Mouse (Mus musculus) embryonic facial prominence, embryonic 11.5 days (tissue): ENCODE results near the gene Kif28. TPM values are rescaled to one million over a fixed set of nuclear protein-coding genes. Genes with fewer than 3 reads are reported as not detected.
A peak's percentile ranks its signal among the peaks of the same experiment; 100 is the strongest.
"Not testable (repeated sequence)": the region's sequence is repeated elsewhere in the genome, so short reads cannot be mapped to it uniquely, and the experiment has no call there.

ENCODE experiments used
- ATAC-seq: fragments of 200-750 bp; cut with Nextera tagmentation; replicated peaks from 2 replicates; pipeline ENCODE4 v1.8.0; 2017; ENCODE audit warnings: low read depth; ENCODE audit not compliant: insufficient number of reproducible peaks, low FRiP score, low TSS enrichment
- DNase-seq: peaks from one replicate; pipeline ENCODE4 v3.0.0-alpha.2; 2015; ENCODE audit warnings: low spot score
- H3K27ac ChIP-seq: fragments of 300-500 bp; sonication (generic); replicated peaks from 2 replicates; pipeline ENCODE4 v1.5.1; 2014; ENCODE audit warnings: mild to moderate bottlenecking, low read depth, low read length, control low read depth
- H3K27me3 ChIP-seq: fragments of 300-500 bp; sonication (generic); 2 replicates; pipeline ENCODE4 v1.6.1; 2014; ENCODE audit warnings: mild to moderate bottlenecking, low read length, moderate library complexity, mixed read lengths; ENCODE audit not compliant: control insufficient read depth, insufficient read depth
- H3K36me3 ChIP-seq: fragments of 300-500 bp; sonication (generic); replicated peaks from 2 replicates; pipeline ENCODE4 v1.6.1; 2014; ENCODE audit warnings: low read depth, mild to moderate bottlenecking, low read length, moderate library complexity, mixed read lengths; ENCODE audit not compliant: control insufficient read depth, insufficient read depth
- H3K4me1 ChIP-seq: fragments of 300-500 bp; sonication (generic); 2 replicates; pipeline ENCODE4 v1.6.1; 2014; ENCODE audit warnings: low read length, mixed read lengths; ENCODE audit not compliant: control insufficient read depth, insufficient read depth
- H3K4me2 ChIP-seq: fragments of 300-500 bp; sonication (generic); 2 replicates; pipeline ENCODE4 v1.6.1; 2014; ENCODE audit warnings: low read depth, mild to moderate bottlenecking, control low read depth, low read length, moderate library complexity
- H3K4me3 ChIP-seq: fragments of 300-500 bp; sonication (generic); 2 replicates; pipeline ENCODE4 v1.5.1; 2014; ENCODE audit warnings: low read depth, low read length, control low read depth
- H3K9ac ChIP-seq: fragments of 300-500 bp; sonication (generic); replicated peaks from 2 replicates; pipeline ENCODE4 v1.6.1; 2014; ENCODE audit warnings: mild to moderate bottlenecking, control low read depth, low read length
- H3K9me3 ChIP-seq: fragments of 300-500 bp; sonication (generic); replicated peaks from 2 replicates; pipeline ENCODE4 v1.6.1; 2016; ENCODE audit warnings: mild to moderate bottlenecking, low read length, inconsistent platforms, mixed read lengths; ENCODE audit not compliant: control insufficient read depth
- WGBS: fragments of 180-500 bp; shearing (Covaris S2); extraction: QIAGEN DNeasy Blood & Tissue Kit; methylation state at CpG from one replicate; pipeline ENCODE4 v1.1.7; 2014; 5-methylcytosine and 5-hydroxymethylcytosine counted together
- polyA plus RNA-seq: library from polyadenylated mRNA; unstranded; fragments of >200 nt; fragmentation: Nextera tagmentation; extraction: Ambion mirVana; gene quantifications from 2 replicates; pipeline ENCODE4 v1.2.1, GENCODE M21; 2014

Kif28 gene
- polyA plus RNA-seq, 1 experiment from 2014 or later, result not detected

DNA sequence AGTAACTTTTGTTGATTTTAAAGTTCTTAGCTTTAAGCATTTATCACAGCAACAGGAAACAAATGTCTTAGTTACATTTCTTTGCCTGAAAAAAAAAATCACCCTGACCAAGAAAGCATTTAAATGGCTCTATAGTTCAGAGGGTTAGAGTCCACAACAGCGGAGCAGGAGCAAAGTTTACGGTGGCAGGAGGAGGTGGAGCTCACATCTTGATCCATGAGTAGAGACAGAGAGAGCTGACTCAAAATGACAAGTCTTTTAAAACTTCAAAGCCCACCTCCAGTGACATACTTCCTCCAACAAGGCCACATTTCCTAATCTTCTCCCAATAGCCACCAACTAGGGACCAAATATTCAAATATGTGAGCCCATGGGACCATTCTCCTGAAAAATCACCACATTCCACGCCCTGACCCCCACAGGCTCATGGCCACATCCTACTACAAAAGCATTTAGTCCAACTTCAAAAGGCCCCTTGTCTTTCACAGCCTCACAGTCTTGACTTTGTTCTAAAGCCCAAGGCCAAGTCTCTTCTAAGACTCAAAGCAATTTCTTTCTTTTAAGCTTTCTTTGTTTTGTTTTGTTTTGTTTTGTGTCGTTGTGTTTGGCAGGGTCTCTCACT lies 80.7 kb downstream of the Kif28 start:
- no peaks in the 10 kb centered on the region for H3K9me3 ChIP-seq
- ATAC-seq (no peak), DNase-seq (no peak)
- no peak overlapping the region; the same call in 1 of the 2 replicates for H3K9ac ChIP-seq
- no peak overlapping the region for H3K27ac ChIP-seq
- no peak overlapping the region for H3K4me3 ChIP-seq
- H3K4me1 ChIP-seq, result no peaks in the 10 kb centered on the region
- no peaks in the 10 kb centered on the region for H3K36me3 ChIP-seq
- WGBS, result 69% methylated on average over 4 of the region's 4 CpGs
- H3K4me2 ChIP-seq, result no peak overlapping the region
- H3K27me3 ChIP-seq, result no peaks in the 10 kb centered on the region

DNA sequence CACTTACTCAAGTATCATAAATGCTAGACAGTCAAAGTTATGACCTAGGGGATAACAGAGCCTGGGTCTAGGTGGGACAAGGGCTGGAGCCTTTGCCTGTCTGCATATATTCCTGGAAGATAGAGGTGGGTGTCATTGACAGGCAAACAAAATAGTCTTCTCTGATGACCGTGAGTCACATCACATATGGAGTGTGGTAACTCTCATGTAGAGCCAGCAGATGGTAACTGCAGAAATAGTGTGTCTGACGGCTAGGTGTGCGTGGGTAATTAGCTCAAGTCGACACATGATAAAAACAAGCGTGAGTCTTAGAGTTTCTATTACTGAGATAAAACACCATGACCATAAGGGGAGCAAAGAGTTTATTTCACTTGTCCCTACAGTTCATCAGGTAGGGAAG lies 82.0 kb downstream of the Kif28 start:
- no peak for ATAC-seq
- Histone ChIP-seq H3K9ac (no peak overlapping the region), H3K27ac (no peak overlapping the region), H3K36me3 (no peaks in the 10 kb centered on the region), H3K4me1 (no peaks in the 10 kb centered on the region), H3K4me2 (no peak overlapping the region), H3K4me3 (no peak overlapping the region), H3K27me3 (no peaks in the 10 kb centered on the region), H3K9me3 (no peaks in the 10 kb centered on the region)
- DNase-seq, result no peak
- 91% methylated on average over 5 of the region's 5 CpGs for WGBS

DNA sequence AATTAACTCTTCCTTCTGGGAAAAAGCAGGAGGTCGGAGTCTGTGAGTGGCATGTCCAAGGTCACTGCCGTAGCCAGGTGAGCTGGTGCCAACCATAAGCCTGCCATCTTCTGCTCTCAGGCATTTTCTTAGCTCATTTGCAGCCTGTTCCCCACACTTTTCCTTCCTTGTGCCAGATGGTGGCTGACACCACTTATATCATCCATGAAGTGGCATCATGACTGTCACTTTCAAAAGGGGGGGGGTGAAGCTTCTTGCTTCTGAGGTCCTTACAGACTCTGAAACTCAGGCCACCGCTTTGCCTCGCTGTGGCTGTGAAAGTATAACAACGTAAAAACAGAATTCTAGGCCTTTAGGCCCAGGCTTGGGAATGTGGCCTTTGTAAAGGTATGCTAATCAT lies 93.8 kb downstream of the Kif28 start:
- no peak overlapping the region for H3K4me3 ChIP-seq
- no peak overlapping the region for H3K9ac ChIP-seq
- no peak for ATAC-seq
- H3K27me3 ChIP-seq, result no peaks in the 10 kb centered on the region
- no peak for DNase-seq
- no peaks in the 10 kb centered on the region for H3K9me3 ChIP-seq
- no peak overlapping the region for H3K4me2 ChIP-seq
- no peaks in the 10 kb centered on the region for H3K36me3 ChIP-seq
- H3K27ac ChIP-seq, result no peak overlapping the region
- no peaks in the 10 kb centered on the region for H3K4me1 ChIP-seq
- 76% methylated on average over 5 of the region's 5 CpGs for WGBS

DNA sequence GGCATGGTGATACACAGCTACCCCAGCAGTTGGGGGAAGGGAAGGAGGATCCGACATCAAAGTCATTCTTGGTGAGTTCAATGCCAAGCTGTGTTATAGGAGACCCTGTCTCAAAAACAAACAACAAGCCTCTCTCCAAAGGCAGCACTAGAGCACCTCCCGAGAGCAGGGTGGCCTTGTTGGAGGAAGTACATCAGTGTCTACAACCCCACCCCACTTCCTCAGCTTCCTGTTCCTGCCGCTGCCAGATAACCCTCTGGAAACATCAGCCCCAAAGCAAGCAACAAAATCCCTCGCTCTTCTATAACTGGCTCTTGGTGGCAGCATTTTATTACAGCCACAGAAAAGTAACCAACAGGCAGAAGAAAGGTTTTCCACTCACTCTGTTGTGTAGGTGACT lies 94.8 kb downstream of the Kif28 start:
- H3K9ac ChIP-seq, result no peak overlapping the region
- DNase-seq (no peak), ATAC-seq (no peak)
- H3K4me1 ChIP-seq, result no peaks in the 10 kb centered on the region
- H3K36me3 ChIP-seq, result no peaks in the 10 kb centered on the region
- no peak overlapping the region for H3K27ac ChIP-seq
- no peaks in the 10 kb centered on the region for H3K27me3 ChIP-seq
- H3K4me2 ChIP-seq, result no peak overlapping the region
- H3K9me3 ChIP-seq, result no peaks in the 10 kb centered on the region
- 71% methylated on average over 4 of the region's 4 CpGs for WGBS
- H3K4me3 ChIP-seq, result no peak overlapping the region

DNA sequence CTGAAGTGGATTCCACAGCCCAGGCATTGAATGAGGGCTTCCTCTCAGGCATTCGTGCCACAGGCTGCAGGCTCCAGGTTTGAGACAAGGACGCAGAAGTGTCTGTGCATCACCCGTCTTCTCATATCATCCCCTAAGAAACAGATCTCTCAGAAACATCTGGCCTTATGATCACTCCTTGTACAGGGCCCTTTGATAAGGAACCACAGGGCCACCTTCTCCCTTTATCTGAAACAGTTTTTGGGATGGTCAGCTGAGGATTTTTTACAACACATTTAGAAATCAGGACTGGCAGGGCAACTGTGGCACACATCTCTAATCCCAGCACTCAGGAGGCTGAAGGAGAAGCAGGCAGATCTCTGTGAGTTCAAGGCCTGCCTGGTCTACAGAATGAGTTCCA lies 95.7 kb downstream of the Kif28 start:
- ATAC-seq (no peak), DNase-seq (no peak)
- no peaks in the 10 kb centered on the region for H3K36me3 ChIP-seq
- WGBS, result 72% methylated on average over 3 of the region's 3 CpGs
- H3K27ac ChIP-seq, result no peak overlapping the region
- no peaks in the 10 kb centered on the region for H3K9me3 ChIP-seq
- H3K27me3 ChIP-seq, result no peaks in the 10 kb centered on the region
- H3K4me3 ChIP-seq, result no peak overlapping the region
- H3K4me2 ChIP-seq, result no peak overlapping the region
- H3K4me1 ChIP-seq, result no peaks in the 10 kb centered on the region
- H3K9ac ChIP-seq, result no peak overlapping the region

DNA sequence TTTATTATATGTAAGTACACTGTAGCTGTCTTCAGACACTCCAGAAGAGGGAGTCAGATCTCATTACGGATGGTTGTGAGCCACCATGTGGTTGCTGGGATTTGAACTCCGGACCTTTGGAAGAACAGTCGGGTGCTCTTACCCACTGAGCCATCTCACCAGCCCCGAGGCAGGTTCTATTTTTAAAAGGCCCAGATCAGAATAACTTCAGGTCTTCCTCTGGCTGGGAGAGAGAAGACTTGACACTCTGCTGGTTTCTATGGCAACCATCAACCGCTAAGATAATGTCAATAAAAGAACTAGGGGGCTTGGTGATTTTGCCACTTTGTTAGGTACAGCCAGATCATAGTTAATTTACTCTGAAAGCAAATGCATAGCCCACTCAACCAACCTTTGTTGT lies 96.4 kb downstream of the Kif28 start:
- not testable (repeated sequence) for DNase-seq, H3K9me3 ChIP-seq, H3K36me3 ChIP-seq, H3K9ac ChIP-seq, H3K4me3 ChIP-seq, H3K27me3 ChIP-seq, H3K4me2 ChIP-seq, H3K27ac ChIP-seq, H3K4me1 ChIP-seq, ATAC-seq
- WGBS, result 79% methylated on average over 4 of the region's 5 CpGs

DNA sequence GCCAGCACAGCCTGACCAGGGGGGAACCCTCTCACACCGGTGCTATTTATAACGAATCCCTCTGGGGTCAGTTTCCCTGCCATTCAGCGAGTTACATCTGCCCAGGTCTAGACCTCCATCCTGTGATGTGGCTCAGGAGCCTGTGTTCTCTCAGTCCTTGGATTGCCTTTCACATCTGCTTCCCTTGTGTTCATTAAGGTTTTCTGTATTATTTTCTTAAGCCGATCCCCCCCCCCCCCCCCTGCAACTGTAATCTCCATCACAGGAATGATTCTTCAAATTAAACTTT lies 99.1 kb downstream of the Kif28 start:
- Histone ChIP-seq H3K9me3 (no peaks in the 10 kb centered on the region), H3K4me2 (0 out of 2 replicates have a peak overlapping the region, but pooled peaks have one; percentile 5), H3K27ac (no peak overlapping the region), H3K9ac (peak overlapping the region; percentile 19; the same call in 1 of the 2 replicates), H3K4me1 (no peaks in the 10 kb centered on the region), H3K27me3 (no peaks in the 10 kb centered on the region), H3K4me3 (no peak overlapping the region), H3K36me3 (no peaks in the 10 kb centered on the region)
- 14% methylated on average over 4 of the region's 4 CpGs for WGBS
- ATAC-seq (no peak), DNase-seq (no peak)
